Mouse (Mus musculus): ENCODE data around the gene Myzap.

- TF ChIP-seq POLR2A (IDR thresholded peaks at IDR 0.05; ENCODE audit: insufficient read length, low read depth) (no peak), POLR2AphosphoS2 (IDR thresholded peaks at IDR 0.05; ENCODE audit: insufficient read length, low read depth) (no peak), MYOD1 (IDR thresholded peaks at IDR 0.05; ENCODE audit: control insufficient read depth in 1 of 3, insufficient read length in 2 of 3, low read depth in 2 of 3) (no peak), SRF (IDR thresholded peaks at IDR 0.05; ENCODE audit: control insufficient read depth, insufficient read length, low read depth) (no peak), MAX (IDR thresholded peaks at IDR 0.05; ENCODE audit: low read depth) (no peak), TCF3 (IDR thresholded peaks at IDR 0.05; ENCODE audit: insufficient read length, low read depth) (no peak), TCF12 (IDR thresholded peaks at IDR 0.05; ENCODE audit: insufficient read depth, poor library complexity, severe bottlenecking) (no peak), USF1 (IDR thresholded peaks at IDR 0.05; ENCODE audit: low read depth) (no peak), E2F4 (IDR thresholded peaks at IDR 0.05; ENCODE audit: insufficient read depth) (no peak)
Observed at GRCm38 (mm10) chr9:71617363-71617762, 25.2 kb upstream of the Myzap start.

Measured in myocyte (in vitro differentiated cells).